Mouse (Mus musculus): ENCODE results near the gene Nhlrc3.
A peak's percentile ranks its signal among the peaks of the same experiment; 100 is the strongest.

Gene Nhlrc3

DNA sequence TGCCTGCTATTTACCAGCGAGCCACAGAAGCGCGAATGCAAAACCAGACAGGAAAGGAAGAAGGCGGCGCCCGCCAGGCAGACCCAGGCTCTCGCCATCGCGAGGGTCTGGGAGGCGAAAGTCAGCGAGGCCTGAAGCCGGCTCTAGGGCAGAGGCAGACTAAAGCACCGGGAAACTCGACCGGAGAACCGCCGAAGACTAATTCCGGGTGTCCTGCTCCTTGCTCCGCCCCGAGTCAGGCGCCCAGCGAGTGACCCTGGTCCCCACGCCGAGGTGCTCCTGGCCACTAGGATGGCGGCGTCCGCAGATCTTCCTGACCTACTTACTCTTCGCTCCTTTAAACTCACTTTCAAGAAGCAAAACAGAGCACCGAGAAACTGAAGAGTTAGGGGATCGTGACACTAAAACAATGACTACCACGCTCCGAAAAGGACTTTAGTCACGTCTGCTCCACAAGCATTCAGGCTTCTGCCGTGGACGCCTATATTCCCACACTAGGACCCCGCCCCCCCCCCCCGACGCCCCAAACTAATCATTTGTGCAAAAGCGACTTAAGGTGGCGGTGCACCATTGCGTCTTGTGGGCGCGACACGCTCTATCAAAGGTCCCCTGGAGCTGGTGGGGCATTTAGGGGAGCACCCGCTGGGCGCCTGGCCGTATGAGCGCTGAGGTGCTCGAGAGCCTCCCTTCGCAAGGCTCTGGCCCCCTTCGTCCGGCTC, at the start of gene Nhlrc3, which contains the start of gene Proser1:
Gene Nhlrc3 (minus strand): TSS at position 287 of the 719 bp plus-strand sequence.
Gene Proser1 (plus strand): TSS at position 621 of the 719 bp plus-strand sequence.
- DNase-seq = peak; percentile 98

GRCm38 (mm10) chr3:53502428-53502827, 39.3 kb upstream of the Nhlrc3 start:
- DNase-seq = no peak

DNA sequence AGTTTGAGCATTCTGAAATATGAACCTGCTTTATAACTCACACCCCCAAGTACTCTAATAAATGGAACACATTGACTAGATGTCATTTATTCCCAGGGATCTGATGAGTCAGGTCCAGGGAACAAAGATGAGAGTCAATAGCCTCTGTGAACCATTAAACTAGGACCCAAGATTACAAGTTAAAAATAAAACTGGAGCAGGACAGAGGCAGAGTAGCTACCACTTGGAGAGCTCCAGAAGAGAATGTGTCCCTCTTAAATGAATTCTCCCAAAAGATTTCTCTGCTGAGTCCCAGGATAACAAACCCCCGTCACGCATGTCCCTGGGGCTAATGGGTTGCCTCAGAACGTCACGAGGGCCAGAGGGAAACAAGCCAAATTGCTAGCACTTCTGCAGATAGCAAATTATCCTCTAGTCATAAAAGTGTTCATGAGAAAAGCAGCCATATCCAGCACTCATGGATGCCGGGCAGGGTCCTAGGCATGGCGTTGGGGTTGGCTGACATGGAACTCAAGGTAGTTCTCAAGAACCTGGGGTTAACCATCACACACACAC, 35.3 kb upstream of the Nhlrc3 start:
- peak; percentile 49 for DNase-seq

DNA sequence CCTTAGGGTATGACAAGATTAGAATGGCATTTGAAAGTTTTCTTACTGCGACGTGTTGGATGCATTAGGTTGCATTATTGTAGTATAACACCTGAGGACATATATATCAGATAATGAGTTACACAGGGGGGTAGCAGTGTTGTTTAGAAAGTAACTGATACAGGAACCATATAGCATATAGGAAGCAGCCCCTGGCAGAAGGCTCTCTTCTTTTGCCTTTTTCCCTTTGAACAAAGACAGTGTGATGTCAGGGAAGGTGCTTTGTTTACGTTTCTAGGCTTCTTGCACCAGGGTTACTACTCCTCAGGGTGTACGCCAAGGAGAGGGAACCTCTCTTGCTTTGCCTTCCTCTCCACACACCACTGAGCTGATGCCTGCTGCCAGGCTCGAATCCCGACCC, 25.2 kb upstream of the Nhlrc3 start, which contains the start of gene Stoml3:
Gene Stoml3 (plus strand): TSS at position 301 of the 400 bp plus-strand sequence.
- DNase-seq = no peak

DNA sequence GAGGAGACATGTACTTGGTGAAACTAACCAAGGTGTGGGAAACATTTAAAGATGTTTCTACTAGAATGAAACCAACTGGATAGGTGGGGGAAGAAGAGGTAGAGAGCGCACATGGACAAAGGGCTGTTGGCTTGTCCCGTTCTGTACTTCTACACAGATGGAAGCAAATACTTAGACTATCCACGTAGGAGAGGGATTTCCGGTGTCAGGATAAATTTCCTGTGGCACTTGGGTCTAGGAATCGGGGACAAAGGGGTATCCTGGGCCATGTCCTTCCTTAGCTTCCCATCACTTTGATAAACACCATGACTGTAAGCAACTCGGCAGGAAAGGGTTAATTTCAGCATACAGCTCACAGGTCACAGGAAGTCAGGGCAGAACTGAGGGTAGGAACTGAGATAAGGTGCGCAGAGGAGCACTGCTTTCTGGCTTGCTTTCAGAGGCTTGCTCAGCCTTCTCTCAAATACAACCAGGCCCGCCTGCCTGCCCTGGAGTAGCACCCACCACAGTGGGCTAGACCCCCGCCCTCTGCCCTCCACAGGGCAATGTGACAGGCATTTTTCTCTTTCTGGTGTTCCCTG, 24.0 kb upstream of the Nhlrc3 start:
- no peak for DNase-seq

- no peak for DNase-seq
These were observed 23.4 kb upstream of the Nhlrc3 start for GRCm38 (mm10) chr3:53486561-53486960.

- no peak for DNase-seq
These were observed 20.4 kb upstream of the Nhlrc3 start for GRCm38 (mm10) chr3:53483414-53484059.

- no peak for DNase-seq
These were observed 15.4 kb upstream of the Nhlrc3 start for GRCm38 (mm10) chr3:53478419-53479046.

- DNase-seq = peak; percentile 83
These were observed 14.3 kb upstream of the Nhlrc3 start for GRCm38 (mm10) chr3:53477468-53477867.

- peak; percentile 56 for DNase-seq
These were observed 12.8 kb upstream of the Nhlrc3 start for GRCm38 (mm10) chr3:53475889-53476288.

- DNase-seq = no peak
These were observed 11.0 kb upstream of the Nhlrc3 start for GRCm38 (mm10) chr3:53474179-53474578.

DNA sequence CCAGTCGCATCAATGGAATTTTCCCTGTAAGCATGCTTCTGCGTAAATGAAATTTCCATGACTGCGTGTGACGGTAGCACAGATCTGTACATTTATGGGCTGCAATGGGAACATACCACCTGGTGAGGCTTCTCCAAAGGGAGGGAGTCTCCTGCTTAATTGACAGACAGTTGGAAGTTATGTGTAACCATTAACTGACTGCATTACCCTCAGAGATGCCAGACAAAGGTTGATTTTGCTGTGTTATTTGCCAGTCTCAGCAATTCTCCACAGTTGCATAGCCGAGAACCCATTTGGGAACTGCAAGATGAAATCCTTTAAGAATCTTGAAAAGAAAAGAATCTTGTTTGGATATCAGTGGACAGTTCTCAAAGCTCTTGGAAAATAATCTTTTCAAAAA, 8.9 kb upstream of the Nhlrc3 start:
- no peak for DNase-seq

GRCm38 (mm10) chr3:53469650-53470049, 6.5 kb upstream of the Nhlrc3 start:
- peak; percentile 27 for DNase-seq

GRCm38 (mm10) chr3:53467356-53467755, 4.2 kb upstream of the Nhlrc3 start:
- no peak for DNase-seq

DNA sequence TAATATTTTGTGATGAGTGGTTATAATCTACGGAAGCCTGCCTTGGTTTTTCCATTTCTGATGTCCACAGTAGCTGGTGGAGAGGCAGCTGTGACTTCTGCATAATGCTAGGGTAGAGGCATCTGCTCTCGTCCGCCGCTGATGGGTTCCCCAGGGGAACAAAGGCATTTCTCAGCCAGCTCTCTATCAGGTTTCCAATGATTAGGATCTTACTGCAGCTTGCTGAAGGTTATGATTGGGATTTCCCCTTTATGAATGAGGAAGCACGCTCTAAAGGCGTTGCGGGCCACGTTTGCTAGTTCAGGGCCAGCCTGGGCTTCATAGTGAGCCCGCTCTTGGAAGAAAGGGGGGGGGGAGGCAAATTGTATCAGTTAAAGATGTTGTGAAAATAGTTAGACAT, 3.3 kb upstream of the Nhlrc3 start:
- no peak for DNase-seq

DNA sequence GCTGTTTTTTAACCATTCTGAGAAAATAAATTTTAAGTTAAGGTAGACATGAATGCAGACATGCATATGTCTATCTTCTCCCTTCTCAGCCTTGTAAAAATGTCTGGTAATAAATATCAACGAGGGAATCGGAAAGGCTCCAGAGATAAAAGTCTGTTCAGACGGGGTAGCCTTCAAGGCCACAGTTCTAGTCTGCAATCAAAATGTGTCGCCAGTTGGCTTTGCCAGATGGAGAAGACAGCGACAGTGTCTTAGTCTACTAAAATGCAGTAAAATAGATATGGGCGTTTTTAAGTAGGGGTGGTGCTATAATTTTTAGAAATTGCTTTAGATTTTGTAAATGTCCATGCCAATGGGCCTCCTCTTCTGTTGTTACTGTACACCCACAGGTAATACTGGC, 2.2 kb upstream of the Nhlrc3 start:
- no peak for DNase-seq

DNA sequence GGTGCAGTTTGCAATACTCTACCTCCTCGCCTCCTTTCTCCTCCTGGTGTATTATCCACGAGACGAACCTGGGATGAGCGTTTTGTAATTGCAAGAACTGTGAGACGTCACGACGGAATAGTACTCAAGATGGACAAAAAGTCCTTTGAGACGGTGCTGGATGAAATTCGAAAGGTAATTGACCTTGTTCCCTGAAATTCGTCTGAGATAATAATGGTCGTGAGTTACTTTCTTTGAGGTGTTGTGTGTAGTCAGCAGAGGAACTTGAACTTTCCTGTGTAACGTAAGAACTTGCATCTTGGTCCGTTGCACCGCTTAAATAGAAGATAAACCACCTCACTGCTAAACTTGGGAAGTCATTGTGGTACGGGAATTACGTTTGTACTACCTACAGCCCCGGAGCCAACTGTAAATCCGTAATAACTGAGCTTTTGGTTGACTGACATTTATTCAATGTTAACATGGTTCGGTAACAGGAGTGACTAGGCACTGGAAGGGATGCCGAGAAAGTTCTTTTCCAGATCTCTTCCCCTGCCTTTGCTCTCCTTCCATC, 1.1 kb upstream of the Nhlrc3 start:
- no peak for DNase-seq

DNA sequence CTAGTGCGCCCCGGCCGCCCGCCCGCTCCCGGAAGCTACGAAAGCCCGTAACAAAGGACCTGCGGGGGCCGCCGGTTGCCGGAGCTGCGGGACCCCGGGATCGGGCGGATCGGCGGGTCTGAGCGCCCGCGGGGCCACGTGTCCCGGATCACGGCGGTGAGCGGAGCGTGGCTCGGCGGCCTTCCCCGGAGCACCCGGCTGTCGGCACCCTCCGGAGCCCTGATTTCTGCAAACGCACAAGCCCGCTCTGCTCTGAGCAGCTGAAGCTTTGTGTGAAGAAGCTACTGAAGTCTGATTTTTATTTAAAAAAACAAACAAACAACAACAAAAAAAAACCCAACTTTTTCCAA, 608 bp upstream of the Nhlrc3 start:
- no peak for DNase-seq

DNA sequence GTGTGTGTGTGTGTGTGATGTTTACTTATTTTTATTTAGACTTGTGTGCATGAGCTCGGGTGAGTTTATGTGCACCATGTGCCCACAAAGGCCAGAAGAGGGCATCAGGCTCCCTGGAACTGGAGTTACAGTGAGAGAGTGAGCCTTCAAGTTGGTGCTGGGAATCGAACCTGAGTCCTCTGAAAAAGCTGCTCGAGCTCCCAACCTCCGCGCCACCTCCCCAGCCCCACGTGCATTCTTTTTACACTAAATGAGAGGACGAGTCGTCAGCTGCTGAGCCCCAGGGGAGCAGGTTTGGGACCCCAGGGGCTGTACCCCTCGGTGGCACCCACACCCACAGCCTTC, 459 bp downstream of the Nhlrc3 start:
- no peak for DNase-seq

DNA sequence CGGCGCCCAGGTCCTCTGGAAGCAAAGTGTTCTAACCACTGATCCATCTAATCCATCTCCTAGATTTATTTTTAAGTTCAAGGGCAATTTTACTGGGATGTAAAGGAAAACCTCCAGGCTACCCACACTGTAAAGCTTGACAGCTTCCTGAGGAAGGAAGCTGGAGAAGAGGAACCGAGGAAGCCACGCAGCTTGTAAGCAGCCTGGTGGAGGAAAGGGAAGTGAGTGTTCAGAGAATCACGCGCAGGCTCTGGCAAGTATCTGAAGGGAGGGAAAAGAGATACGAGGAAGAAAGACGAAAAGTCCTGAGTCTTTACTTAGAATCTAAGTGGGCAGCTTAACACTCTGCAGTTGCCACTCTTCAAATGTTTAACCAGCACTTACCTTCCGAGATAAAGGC, 3.0 kb downstream of the Nhlrc3 start:
- DNase-seq = no peak

DNA sequence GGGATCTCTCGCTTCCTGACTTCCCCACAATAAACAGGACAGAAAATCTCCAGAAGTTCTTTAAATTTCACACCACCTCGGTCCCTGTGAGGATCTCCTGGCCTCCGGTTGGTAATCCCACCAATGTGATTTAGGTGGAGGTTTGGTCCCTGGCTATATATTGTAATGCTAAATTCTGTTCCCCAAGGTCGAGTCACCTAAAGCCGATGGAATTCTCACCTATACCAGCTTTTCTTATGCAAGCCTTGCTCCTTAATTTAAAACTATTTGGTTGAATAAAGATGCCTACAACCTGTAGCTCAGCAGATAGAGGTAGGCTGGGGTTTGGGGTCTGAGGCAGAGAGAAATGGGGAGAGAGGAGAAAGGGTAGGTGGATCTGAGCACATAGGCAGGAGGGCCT, 5.4 kb downstream of the Nhlrc3 start:
- DNase-seq = no peak

GRCm38 (mm10) chr3:53454984-53455383, 8.1 kb downstream of the Nhlrc3 start:
- no peak for DNase-seq

- no peak for DNase-seq
These were observed 8.6 kb downstream of the Nhlrc3 start for GRCm38 (mm10) chr3:53454561-53454960.

Measured in kidney, postnatal 14 days (tissue).